Mouse (Mus musculus) bone marrow, adult 2 months (tissue): ENCODE data around the gene Esrp2.

Source experiments
- CTCF ChIP-seq: fragments of 200-500 bp; IDR thresholded peaks from 2 replicates; pipeline ENCODE4 v1.5.1; 2011; ENCODE audit warnings: low read length, control low read depth; ENCODE audit not compliant: control insufficient read depth, insufficient read depth
- POLR2A ChIP-seq: fragments of 200-500 bp; IDR thresholded peaks from 2 replicates; pipeline ENCODE4 v1.6.1; 2011; ENCODE audit warnings: low read depth, mild to moderate bottlenecking, control low read depth, low read length, borderline replicate concordance; ENCODE audit not compliant: control insufficient read depth

DNA sequence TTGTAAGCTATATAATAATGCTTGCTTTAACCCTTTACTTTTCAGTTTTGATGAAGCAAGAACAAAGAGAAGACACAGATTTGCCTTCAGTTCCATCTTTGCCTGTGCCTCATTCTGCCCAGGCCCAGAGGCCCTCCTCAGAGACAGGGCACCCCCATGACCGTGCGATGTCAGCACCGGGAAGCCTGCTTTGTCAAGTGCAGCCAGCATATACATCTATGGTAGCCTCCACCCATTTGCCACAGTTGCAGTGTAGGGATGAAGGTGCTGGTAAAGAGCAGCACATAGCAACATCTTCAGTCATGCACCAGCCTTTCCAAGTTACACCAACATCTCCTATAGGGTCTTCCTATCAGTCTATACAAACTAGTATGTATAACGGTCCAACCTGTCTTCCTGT, 28.7 kb downstream of the Esrp2 start:
- TF ChIP-seq POLR2A (no peak), CTCF (no peak)
